8 mouse cellular contexts compared by ENCODE assay signal in genomic region chr10:75834721-75835120, GRCm38 (mm10). TPM values are rescaled to one million over a fixed set of nuclear protein-coding genes. Genes with fewer than 3 reads are reported as not detected.
DNase-seq lines count a peak whose midpoint lies in the region; ATAC-seq and TF ChIP-seq lines count a peak whose summit lies in the region.

No protein-coding gene starts in this region.

- H3K4me1 ChIP-seq in embryonic facial prominence, embryonic 14.5 days (ENCODE audit: control insufficient read depth, insufficient read depth, low read length) = peaks cover 36% of the 10 kb centered on the region
- H3K4me1 ChIP-seq in intestine, embryonic 15.5 days (replicated peaks) = peaks cover 24% of the 10 kb centered on the region; the same call in 1 of the 2 replicates
- peaks cover 43% of the 10 kb centered on the region for H3K4me1 ChIP-seq in neural tube, embryonic 13.5 days (replicated peaks)

- H3K9me3 ChIP-seq in embryonic facial prominence, embryonic 14.5 days (ENCODE audit: control insufficient read depth, low read length) = no peaks in the 10 kb centered on the region
- no peaks in the 10 kb centered on the region for H3K9me3 ChIP-seq in intestine, embryonic 15.5 days
- no peaks in the 10 kb centered on the region for H3K9me3 ChIP-seq in neural tube, embryonic 13.5 days

- 4% methylated on average over 9 of the region's 9 CpGs for WGBS in embryonic facial prominence, embryonic 14.5 days
- 15% methylated on average over 9 of the region's 9 CpGs for WGBS in intestine, embryonic 15.5 days
- WGBS in neural tube, embryonic 13.5 days = 10% methylated on average over 9 of the region's 9 CpGs

- DNase-seq in left cerebral cortex, adult 2 months (ENCODE audit: extremely low spot score in 1 of 2, low spot score in 2 of 2) = no peak
- no peak for DNase-seq in left cerebral cortex, adult 11 months (ENCODE audit: low spot score)
- no peak for DNase-seq in embryonic facial prominence, embryonic 14.5 days (ENCODE audit: low spot score)
- DNase-seq in left cerebral cortex, adult 18-20 months (ENCODE audit: low spot score in 2 of 2) = no peak
- DNase-seq in frontal cortex, postnatal 14 days (ENCODE audit: low spot score in 2 of 2) = no peak
- DNase-seq in kidney, postnatal 4 days = no peak

- peak overlapping the region; percentile 72 for H3K4me2 ChIP-seq in embryonic facial prominence, embryonic 14.5 days (ENCODE audit: low read depth, low read length)
- peak overlapping the region; percentile 86 for H3K4me2 ChIP-seq in intestine, embryonic 15.5 days (replicated peaks)
- H3K4me2 ChIP-seq in neural tube, embryonic 13.5 days = peak overlapping the region; percentile 63

- intact Hi-C loops in left cerebral cortex, adult 2 months (cut with DNase I) = loop anchor here (5.0 kb wide), 2 partner anchors 37 to 247 kb away; partner anchors contain the start of genes Ggt5 and Gstt1

- peak overlapping the region; percentile 18; the same call in 1 of the 2 replicates for H3K27ac ChIP-seq in left cerebral cortex, adult 2 months
- no peak overlapping the region for H3K27ac ChIP-seq in embryonic facial prominence, embryonic 14.5 days (replicated peaks; ENCODE audit: low read depth, low read length)
- H3K27ac ChIP-seq in intestine, embryonic 15.5 days = peak overlapping the region; percentile 74
- no peak overlapping the region for H3K27ac ChIP-seq in neural tube, embryonic 13.5 days (replicated peaks)

- TF ChIP-seq CTCF in left cerebral cortex, adult 2 months (IDR thresholded peaks at IDR 0.05) = no peak

- peaks cover 8% of the 10 kb centered on the region; the same call in 1 of the 2 replicates for H3K27me3 ChIP-seq in embryonic facial prominence, embryonic 14.5 days (replicated peaks; ENCODE audit: control insufficient read depth, insufficient read depth, low read length)
- no peaks in the 10 kb centered on the region for H3K27me3 ChIP-seq in intestine, embryonic 15.5 days (replicated peaks)
- H3K27me3 ChIP-seq in neural tube, embryonic 13.5 days = peaks cover 33% of the 10 kb centered on the region

- peak overlapping the region; percentile 44 for H3K4me3 ChIP-seq in left cerebral cortex, adult 2 months
- peak overlapping the region; percentile 42 for H3K4me3 ChIP-seq in embryonic facial prominence, embryonic 14.5 days (ENCODE audit: low read depth, low read length)
- peak overlapping the region; percentile 49 for H3K4me3 ChIP-seq in intestine, embryonic 15.5 days (replicated peaks)
- H3K4me3 ChIP-seq in neural tube, embryonic 13.5 days = peak overlapping the region; percentile 34

- no peak for ATAC-seq in embryonic facial prominence, embryonic 14.5 days (ENCODE audit: low read depth)
- ATAC-seq in intestine, embryonic 15.5 days = no peak; the same call in 1 of the 2 replicates
- no peak for ATAC-seq in neural tube, embryonic 13.5 days (ENCODE audit: low read depth)

- H3K36me3 ChIP-seq in embryonic facial prominence, embryonic 14.5 days (ENCODE audit: control insufficient read depth, insufficient read depth, low read length) = no peaks in the 10 kb centered on the region
- no peaks in the 10 kb centered on the region for H3K36me3 ChIP-seq in intestine, embryonic 15.5 days
- no peaks in the 10 kb centered on the region for H3K36me3 ChIP-seq in neural tube, embryonic 13.5 days

- H3K9ac ChIP-seq in embryonic facial prominence, embryonic 14.5 days (ENCODE audit: low read depth, low read length) = peak overlapping the region; percentile 60
- peak overlapping the region; percentile 53 for H3K9ac ChIP-seq in intestine, embryonic 15.5 days
- H3K9ac ChIP-seq in neural tube, embryonic 13.5 days = peak overlapping the region; percentile 56

RNA-seq across cellular contexts. Expression of gene Gstt2, which starts 2.5 kb away (rescaled TPM):
- total RNA-seq in left cerebral cortex, adult 2 months (2021) = 1 to 10 TPM; 4.6 to 4.8 TPM
- 9.7 and 12.9 TPM in 2 replicates for polyA plus RNA-seq in embryonic facial prominence, embryonic 14.5 days (2014; fragmentation: Nextera tagmentation; extraction: Ambion mirVana)
- polyA plus RNA-seq in intestine, embryonic 15.5 days (2015; fragmentation: Nextera tagmentation; extraction: Ambion mirVana) = 57.5 and 63.1 TPM in 2 replicates
- polyA plus RNA-seq in neural tube, embryonic 13.5 days (2015; fragmentation: Nextera tagmentation; extraction: Ambion mirVana) = 5.8 and 8.0 TPM in 2 replicates
- total RNA-seq in left cerebral cortex, adult 18-20 months (2021) = 1 to 10 TPM; 4.3 to 5.0 TPM

RNA-seq across cellular contexts. Expression of gene Gstt4, which starts 12.4 kb away (rescaled TPM):
- total RNA-seq in left cerebral cortex, adult 2 months (2021) = not detected
- polyA plus RNA-seq in embryonic facial prominence, embryonic 14.5 days (2014; fragmentation: Nextera tagmentation; extraction: Ambion mirVana) = not detected in 2 replicates
- not detected in 2 replicates for polyA plus RNA-seq in intestine, embryonic 15.5 days (2015; fragmentation: Nextera tagmentation; extraction: Ambion mirVana)
- polyA plus RNA-seq in neural tube, embryonic 13.5 days (2015; fragmentation: Nextera tagmentation; extraction: Ambion mirVana) = not detected in 2 replicates
- not detected for total RNA-seq in left cerebral cortex, adult 18-20 months (2021)

RNA-seq across cellular contexts. Expression of gene Mif, which starts 25.3 kb away (rescaled TPM):
- 100 to 1,000 TPM; 475 to 526 TPM for total RNA-seq in left cerebral cortex, adult 2 months (2021)
- 1,291 and 1,408 TPM in 2 replicates for polyA plus RNA-seq in embryonic facial prominence, embryonic 14.5 days (2014; fragmentation: Nextera tagmentation; extraction: Ambion mirVana)
- polyA plus RNA-seq in intestine, embryonic 15.5 days (2015; fragmentation: Nextera tagmentation; extraction: Ambion mirVana) = 2,230 and 2,305 TPM in 2 replicates
- polyA plus RNA-seq in neural tube, embryonic 13.5 days (2015; fragmentation: Nextera tagmentation; extraction: Ambion mirVana) = 1,679 and 1,725 TPM in 2 replicates
- total RNA-seq in left cerebral cortex, adult 18-20 months (2021) = 100 to 1,000 TPM; 526 to 535 TPM

RNA-seq across cellular contexts. Expression of gene Gstt1, which starts 36.3 kb away (rescaled TPM):
- total RNA-seq in left cerebral cortex, adult 2 months (2021) = 10 to 100 TPM; 11.0 to 12.2 TPM
- 16.0 and 18.4 TPM in 2 replicates for polyA plus RNA-seq in embryonic facial prominence, embryonic 14.5 days (2014; fragmentation: Nextera tagmentation; extraction: Ambion mirVana)
- polyA plus RNA-seq in intestine, embryonic 15.5 days (2015; fragmentation: Nextera tagmentation; extraction: Ambion mirVana) = 15.0 and 16.6 TPM in 2 replicates
- polyA plus RNA-seq in neural tube, embryonic 13.5 days (2015; fragmentation: Nextera tagmentation; extraction: Ambion mirVana) = 5.6 and 6.0 TPM in 2 replicates
- total RNA-seq in left cerebral cortex, adult 18-20 months (2021) = 10 to 100 TPM; 14.2 to 16.5 TPM

RNA-seq across cellular contexts. Expression of gene Gstt3, which starts 53.5 kb away (rescaled TPM):
- 1 to 10 TPM; 1.7 to 2.8 TPM for total RNA-seq in left cerebral cortex, adult 2 months (2021)
- 19.9 and 22.5 TPM in 2 replicates for polyA plus RNA-seq in embryonic facial prominence, embryonic 14.5 days (2014; fragmentation: Nextera tagmentation; extraction: Ambion mirVana)
- polyA plus RNA-seq in intestine, embryonic 15.5 days (2015; fragmentation: Nextera tagmentation; extraction: Ambion mirVana) = 38.7 and 40.3 TPM in 2 replicates
- 0.96 and 1.3 TPM in 2 replicates for polyA plus RNA-seq in neural tube, embryonic 13.5 days (2015; fragmentation: Nextera tagmentation; extraction: Ambion mirVana)
- total RNA-seq in left cerebral cortex, adult 18-20 months (2021) = 1 to 10 TPM; 2.5 to 2.6 TPM

Comparison
In these comparisons a context has a peak if more than half of its experiments do, and no peak if none do; other contexts are left out.
1. H3K27ac ChIP-seq: peak in left cerebral cortex, adult 2 months (single experiment) and intestine, embryonic 15.5 days (single experiment); none in embryonic facial prominence, embryonic 14.5 days (single experiment) and neural tube, embryonic 13.5 days (single experiment).
2. Peak in every context shown above with its lines, with median percentiles within 50 percentile points of each other: H3K4me3 ChIP-seq, H3K4me2 ChIP-seq and H3K9ac ChIP-seq.